Mouse (Mus musculus): ENCODE measurements around the gene Nlrp4f.
A peak's percentile ranks its signal among the peaks of the same experiment; 100 is the strongest.

Gene Nlrp4f

DNA sequence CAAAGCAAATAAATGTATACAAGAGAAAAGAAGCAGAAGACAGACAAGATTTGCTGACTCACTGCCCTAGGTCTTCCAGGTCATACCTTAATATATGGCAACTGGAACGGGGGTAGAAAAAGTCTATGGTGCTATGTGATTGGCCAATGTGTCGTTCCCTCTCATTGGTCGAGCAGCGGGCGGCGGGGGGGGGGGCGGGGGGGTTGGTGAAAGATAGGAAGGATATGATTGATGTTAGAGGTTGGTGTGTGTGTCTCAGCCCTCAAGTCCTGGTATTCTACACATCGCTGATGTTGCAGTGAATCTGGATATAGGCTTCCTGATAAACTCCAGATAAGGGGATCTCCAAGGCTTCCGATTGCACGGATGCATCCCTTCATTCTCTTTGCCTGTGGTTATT is at the start of gene Nlrp4f:
Gene Nlrp4f (minus strand): TSS at position 101 of the 400 bp plus-strand sequence.
- no peak for DNase-seq (ENCODE audit: low read depth, low spot score)

DNA sequence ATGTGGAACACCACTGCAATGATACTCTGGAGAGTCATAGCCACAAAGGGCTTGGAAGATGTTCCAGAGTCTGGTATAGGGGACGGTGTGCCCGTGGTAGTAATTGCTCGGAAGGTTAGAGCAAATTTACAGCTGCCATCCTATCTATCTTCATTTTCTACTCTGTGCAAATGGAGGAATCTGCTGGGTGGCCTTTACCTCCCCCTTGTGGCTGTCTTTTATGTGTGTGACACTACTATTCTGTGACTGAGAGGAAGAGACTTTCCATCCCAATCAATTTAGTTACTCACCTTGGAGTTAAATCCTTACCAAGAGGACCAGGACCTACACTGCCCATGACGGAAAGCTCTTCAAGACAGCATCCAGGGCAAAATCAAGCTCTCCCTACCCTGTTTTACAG is 37.5 kb upstream of the Nlrp4f start:
- no peak for DNase-seq (ENCODE audit: low read depth, low spot score)

- no peak for DNase-seq (ENCODE audit: low read depth, low spot score)
Measured at GRCm38 (mm10) chr13:65242319-65242787, 36.6 kb upstream of the Nlrp4f start.

- no peak for DNase-seq (ENCODE audit: low read depth, low spot score)
Measured at GRCm38 (mm10) chr13:65241627-65242318, 36.0 kb upstream of the Nlrp4f start.

GRCm38 (mm10) chr13:65241099-65241626 is 35.4 kb upstream of the Nlrp4f start:
- DNase-seq (ENCODE audit: low read depth, low spot score) = peak; percentile 96

- peak; percentile 96 for DNase-seq (ENCODE audit: low read depth, low spot score)
Measured at GRCm38 (mm10) chr13:65240509-65241098, 34.8 kb upstream of the Nlrp4f start.

DNA sequence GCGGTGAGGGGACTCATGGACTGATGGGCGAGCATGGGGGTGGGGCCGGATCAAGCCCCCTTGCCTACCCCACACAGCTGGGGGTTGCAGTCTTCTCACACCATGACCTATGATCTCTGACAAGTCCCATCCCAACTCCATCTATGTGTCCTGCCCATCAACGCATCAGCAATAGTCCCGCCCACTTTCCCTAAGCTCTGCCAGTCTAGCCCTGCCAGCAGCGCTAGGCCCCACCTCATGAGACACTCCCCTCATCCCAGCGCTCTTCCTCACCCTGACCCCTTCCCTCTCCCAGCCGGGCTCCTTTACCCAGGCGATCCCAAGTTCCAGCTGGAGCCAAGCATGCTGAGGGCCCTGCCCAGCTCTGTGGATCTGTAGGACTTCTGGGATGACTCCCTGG is 31.4 kb upstream of the Nlrp4f start:
- DNase-seq (ENCODE audit: low read depth, low spot score) = no peak

DNA sequence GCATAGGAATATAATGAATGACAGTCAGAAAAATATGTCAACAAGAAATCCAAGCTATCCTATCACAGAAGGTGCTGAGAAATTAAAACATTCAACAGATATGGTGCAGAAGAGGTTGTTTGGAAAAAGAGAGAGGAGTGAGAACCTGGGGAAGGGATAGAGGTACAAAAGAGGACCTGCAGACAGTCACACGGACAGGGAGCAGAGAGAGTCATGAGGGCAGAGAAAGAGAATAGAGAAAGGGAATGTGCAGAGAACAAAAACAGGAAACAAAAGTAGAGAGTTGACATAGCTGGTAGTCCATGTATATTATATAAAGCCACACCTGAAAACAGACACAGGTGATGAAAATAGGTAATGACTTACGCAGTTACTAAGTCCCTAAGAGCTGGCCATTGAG is 20.9 kb upstream of the Nlrp4f start:
- no peak for DNase-seq (ENCODE audit: low read depth, low spot score)

DNA sequence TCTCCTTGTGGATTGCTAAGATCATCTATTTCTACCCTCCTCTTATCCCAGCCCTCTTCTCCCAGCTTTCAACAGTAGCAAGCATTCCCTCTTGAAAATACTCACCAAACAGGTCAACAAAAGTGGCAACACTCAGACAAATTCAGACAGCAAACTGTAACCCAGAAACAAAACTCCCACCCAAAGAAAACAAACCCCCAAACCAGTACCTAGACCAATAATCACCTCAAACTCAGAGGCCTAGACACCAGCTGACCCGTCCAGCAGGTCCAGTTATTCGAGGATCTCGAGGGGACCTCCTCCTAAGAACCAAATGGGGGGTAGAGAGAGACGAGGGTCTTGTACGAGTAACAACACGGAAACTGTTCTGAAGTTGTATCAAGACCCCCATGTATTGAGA is 20.2 kb upstream of the Nlrp4f start:
- DNase-seq (ENCODE audit: low read depth, low spot score) = no peak

DNA sequence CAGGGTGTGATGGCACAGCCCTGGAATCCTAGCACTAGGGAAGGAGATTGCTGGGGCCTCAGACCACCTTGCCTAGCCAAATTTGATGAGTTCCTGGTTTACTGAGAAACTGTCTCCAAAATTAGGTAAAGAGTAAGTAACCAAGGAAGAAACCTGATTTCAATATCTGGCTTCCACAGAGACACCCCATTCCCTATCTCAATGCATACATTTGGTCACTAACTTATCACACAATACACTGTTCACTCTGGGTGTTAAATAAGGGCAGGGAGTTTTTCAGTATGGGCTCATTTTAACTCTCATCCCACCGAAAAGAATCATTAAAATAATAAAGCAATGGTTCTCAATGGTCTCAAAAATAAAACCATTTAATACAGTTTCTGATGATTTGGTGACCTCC is 5.1 kb downstream of the Nlrp4f start:
- no peak for DNase-seq (ENCODE audit: low read depth, low spot score)

GRCm38 (mm10) chr13:65176472-65177091 is 29.2 kb downstream of the Nlrp4f start:
- DNase-seq (ENCODE audit: low read depth, low spot score) = no peak

GRCm38 (mm10) chr13:65175734-65176471 is 29.9 kb downstream of the Nlrp4f start:
- DNase-seq (ENCODE audit: low read depth, low spot score) = peak; percentile 1

DNA sequence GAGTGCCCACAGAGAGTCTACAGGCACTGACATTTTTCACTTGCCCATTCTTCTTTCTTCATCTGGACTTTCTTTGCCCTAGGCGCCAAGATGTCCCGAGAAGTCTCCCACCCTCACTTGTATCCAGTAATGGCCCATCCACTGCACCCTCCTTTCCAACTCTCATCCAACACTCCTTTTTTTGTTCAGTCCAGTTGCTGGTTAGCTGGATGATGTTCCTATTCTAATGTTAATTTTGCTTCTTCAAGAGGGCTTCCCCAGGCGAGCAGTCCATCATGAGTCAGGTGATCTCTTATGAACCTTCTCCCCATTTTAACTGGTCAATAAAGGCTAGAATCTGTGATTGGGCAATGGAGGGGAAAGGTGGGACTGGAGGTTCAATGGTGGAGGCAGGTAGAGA is 31.7 kb downstream of the Nlrp4f start:
- no peak for DNase-seq (ENCODE audit: low read depth, low spot score)

GRCm38 (mm10) chr13:65149940-65150339 is 55.8 kb downstream of the Nlrp4f start, which contains the start of gene Olfr466:
Gene Olfr466, plus strand, starts transcription at chr13:65150240.
- no peak for DNase-seq (ENCODE audit: low read depth, low spot score)

GRCm38 (mm10) chr13:65137789-65138188 is 68.0 kb downstream of the Nlrp4f start, which contains the start of gene Olfr465-ps1:
Gene Olfr465-ps1, plus strand, starts transcription at chr13:65138089.
- no peak for DNase-seq (ENCODE audit: low read depth, low spot score)
